Mouse (Mus musculus) stomach, postnatal 0 days (tissue): ENCODE data around the gene Wdfy4.

Experiments
- CTCF ChIP-seq: IDR thresholded peaks from 2 replicates; pipeline ENCODE4 v1.5.1; 2016; ENCODE audit warnings: antibody characterized with exemption, low read depth, mild to moderate bottlenecking, moderate library complexity
- EP300 ChIP-seq: optimal IDR thresholded peaks from 2 replicates; pipeline ENCODE3; 2016; ENCODE audit warnings: antibody characterized with exemption

DNA sequence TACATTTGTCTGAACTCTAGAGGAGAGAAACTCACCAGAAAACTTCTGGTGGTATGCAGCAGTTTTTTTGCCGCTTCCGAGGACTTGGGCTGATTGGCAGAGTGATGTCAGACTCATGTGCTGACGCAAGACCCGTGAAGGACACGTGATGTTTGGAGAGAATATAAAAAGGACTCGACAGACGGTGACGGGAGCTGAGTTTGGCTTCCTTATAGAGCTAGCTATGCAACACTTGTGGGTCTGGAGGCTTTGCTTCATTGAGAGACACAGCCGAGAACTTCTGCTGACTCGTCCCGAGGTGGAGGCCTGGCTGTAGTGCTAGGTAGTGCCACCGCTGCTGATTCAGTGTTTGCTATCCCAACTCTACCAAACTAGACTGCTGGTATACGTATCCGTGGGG is 18.5 kb upstream of the Wdfy4 start:
- no peak for TF ChIP-seq CTCF
- TF ChIP-seq EP300: no peak
